Mouse (Mus musculus) liver, adult 2 months (tissue): ENCODE results near the gene Ttc29.

Experiments
- CTCF ChIP-seq: fragments of 200-500 bp; IDR thresholded peaks from 2 replicates; pipeline ENCODE4 v1.5.1; 2011; ENCODE audit warnings: low read depth, low read length, control low read depth
- POLR2A ChIP-seq: fragments of 200-500 bp; IDR thresholded peaks from 2 replicates; pipeline ENCODE4 v1.6.1; 2011; ENCODE audit warnings: low read length, control low read depth; ENCODE audit not compliant: insufficient read depth; ENCODE audit errors: extremely low read depth

- TF ChIP-seq POLR2A (no peak), CTCF (no peak)
Observed at GRCm38 (mm10) chr8:78426455-78426854, 213.4 kb downstream of the Ttc29 start.
